Mouse (Mus musculus) lung, postnatal 0 days (tissue): ENCODE data around the gene Ccdc73.

Experiments
- CTCF ChIP-seq: IDR thresholded peaks from 2 replicates; pipeline ENCODE4 v1.5.1; 2016; ENCODE audit warnings: antibody characterized with exemption, mild to moderate bottlenecking
- EP300 ChIP-seq: IDR thresholded peaks from 2 replicates; pipeline ENCODE4 v1.6.1; 2016; ENCODE audit warnings: antibody characterized with exemption, mild to moderate bottlenecking, control low read depth

- TF ChIP-seq CTCF (no peak), EP300 (no peak)
Observed at GRCm38 (mm10) chr2:104841736-104842135, 25.9 kb upstream of the Ccdc73 start.
